Mouse (Mus musculus): ENCODE measurements around the gene Maats1.

DNA sequence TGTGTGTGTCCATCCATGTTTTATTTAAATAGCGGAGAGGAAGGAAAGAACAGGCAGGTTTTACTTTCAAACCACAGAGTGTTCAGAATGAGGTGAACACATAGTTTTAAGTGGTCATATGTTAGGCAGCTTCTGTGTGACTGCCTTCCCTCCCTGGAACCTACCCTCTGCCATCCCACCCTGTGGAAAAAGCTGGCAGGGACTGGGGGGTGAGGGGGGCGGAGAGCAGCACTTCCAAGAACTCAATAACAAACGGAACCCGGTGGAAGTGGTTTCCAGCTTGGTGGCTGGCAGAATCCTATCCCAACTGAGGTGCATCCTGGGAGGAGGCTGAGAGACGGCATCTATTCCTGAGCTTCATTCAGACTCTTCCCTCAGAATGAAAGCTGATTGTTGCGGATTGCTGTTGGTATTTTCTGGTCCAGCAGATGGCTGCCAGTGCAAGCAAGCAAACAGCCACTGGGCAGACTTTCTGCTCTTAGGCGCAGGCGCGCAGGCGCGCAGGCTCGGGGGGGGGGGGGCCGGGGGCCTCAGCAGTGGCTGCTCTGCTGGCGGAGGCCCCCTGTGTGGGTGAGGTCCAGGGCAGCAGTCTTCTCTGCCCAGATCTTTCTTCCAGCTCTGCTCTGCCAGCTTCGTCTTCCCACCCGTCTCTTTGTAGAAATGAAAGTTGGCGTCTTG is 34.4 kb upstream of the Maats1 start:
- no peak for TF ChIP-seq POLR2A (IDR thresholded peaks at IDR 0.05; ENCODE audit: control insufficient read depth in 1 of 2, insufficient read depth in 1 of 2, low read depth in 1 of 2, low read length in 2 of 2, poor library complexity in 1 of 2)
- no peak for TF ChIP-seq BHLHE40 (IDR thresholded peaks at IDR 0.05; ENCODE audit: borderline replicate concordance, low read depth, low read length)
- TF ChIP-seq CTCF (IDR thresholded peaks at IDR 0.05 in 2 of 3, conservative IDR thresholded peaks at IDR 0.05 in 1 of 3; ENCODE audit: control insufficient read depth in 1 of 3, insufficient read depth in 1 of 3, low read depth in 2 of 3, low read length in 3 of 3, poor library complexity in 1 of 3, severe bottlenecking in 1 of 3) = no peak
- no peak for TF ChIP-seq CHD1 (IDR thresholded peaks at IDR 0.05; ENCODE audit: low read depth, low read length)
- no peak for TF ChIP-seq MXI1 (IDR thresholded peaks at IDR 0.05; ENCODE audit: low read depth, low read length)
- TF ChIP-seq GATA1 (IDR thresholded peaks at IDR 0.05; ENCODE audit: low read depth, low read length) = no peak
- no peak for TF ChIP-seq ETS1 (IDR thresholded peaks at IDR 0.05; ENCODE audit: low read depth, low read length)
- no peak for TF ChIP-seq USF1 (IDR thresholded peaks at IDR 0.05; ENCODE audit: low read depth, low read length)

Data from MEL (cell line).